Mouse (Mus musculus): Measurements from ENCODE around the gene Nlrc4. TPM values are rescaled to one million over a fixed set of nuclear protein-coding genes. Genes with fewer than 3 reads are reported as not detected.

The Nlrc4 gene
- polyA plus RNA-seq, 1 experiment from 2014 or later: 0.25 TPM

DNA sequence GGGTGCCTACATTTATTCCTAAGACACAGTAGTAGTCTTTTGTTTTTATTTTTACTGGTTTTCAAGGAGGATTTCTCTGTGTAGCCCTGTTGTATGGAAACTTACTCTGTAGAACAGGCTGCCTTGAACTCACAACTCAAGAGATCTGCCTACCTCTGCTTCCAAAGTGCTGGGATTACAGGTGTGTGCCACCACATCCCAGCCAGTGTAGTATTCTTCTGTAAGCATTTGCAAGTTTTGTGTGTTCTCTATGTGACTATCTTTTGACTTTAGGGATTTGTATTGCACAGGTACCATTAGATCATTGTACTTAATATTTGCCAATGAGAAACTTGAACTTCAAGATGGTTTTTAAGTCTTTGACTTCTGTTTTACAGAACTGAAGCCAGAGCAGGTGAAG is 72.3 kb downstream of the Nlrc4 start:
- no peak for ATAC-seq
- H3K9ac ChIP-seq (replicated peaks; ENCODE audit: low read depth, low read length): no peak overlapping the region
- no peaks in the 10 kb centered on the region for H3K4me1 ChIP-seq (replicated peaks; ENCODE audit: control insufficient read depth, insufficient read depth, low read length)
- peaks cover 41% of the 10 kb centered on the region for H3K36me3 ChIP-seq (ENCODE audit: control insufficient read depth, insufficient read depth)
- H3K4me2 ChIP-seq (ENCODE audit: low read length): no peak overlapping the region
- H3K27ac ChIP-seq (ENCODE audit: low read length): no peak overlapping the region
- no peaks in the 10 kb centered on the region for H3K27me3 ChIP-seq (replicated peaks; ENCODE audit: control insufficient read depth, insufficient read depth, low read length)
- no peaks in the 10 kb centered on the region for H3K9me3 ChIP-seq (ENCODE audit: control insufficient read depth, low read length)
- H3K4me3 ChIP-seq (replicated peaks; ENCODE audit: low read length): no peak overlapping the region

DNA sequence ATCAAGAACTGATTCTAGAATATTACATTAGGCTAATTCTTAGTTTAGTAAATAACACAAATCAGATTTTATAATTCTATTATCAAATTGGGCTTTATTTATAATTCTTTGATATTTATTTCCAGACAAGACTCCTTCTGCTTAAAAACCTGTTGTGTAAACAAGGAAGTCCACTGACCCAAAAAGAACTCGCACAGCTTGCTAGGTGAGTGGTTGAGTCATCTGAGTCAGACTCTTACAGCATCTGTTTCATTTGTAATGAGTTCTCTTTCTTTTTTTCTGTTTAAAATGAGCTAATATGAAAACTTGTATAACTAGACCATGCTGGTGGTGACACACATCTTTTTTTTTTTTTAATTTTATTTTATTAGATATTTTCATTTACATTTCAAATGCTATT is 82.0 kb downstream of the Nlrc4 start:
- Histone ChIP-seq H3K4me3 (replicated peaks; ENCODE audit: low read length) (no peak overlapping the region), H3K4me1 (replicated peaks; ENCODE audit: control insufficient read depth, insufficient read depth, low read length) (no peaks in the 10 kb centered on the region), H3K9me3 (ENCODE audit: control insufficient read depth, low read length) (no peaks in the 10 kb centered on the region), H3K27me3 (replicated peaks; ENCODE audit: control insufficient read depth, insufficient read depth, low read length) (no peaks in the 10 kb centered on the region), H3K27ac (ENCODE audit: low read length) (no peak overlapping the region), H3K4me2 (ENCODE audit: low read length) (no peak overlapping the region), H3K9ac (replicated peaks; ENCODE audit: low read depth, low read length) (no peak overlapping the region), H3K36me3 (ENCODE audit: control insufficient read depth, insufficient read depth) (peaks cover 48% of the 10 kb centered on the region)
- 93% methylated on average over 1 of the region's 1 CpGs for WGBS
- no peak for ATAC-seq

Other genes starting within 250 kb of the Nlrc4 start
- 63.9 and 66.3 TPM in 2 replicates for gene Memo1, start 163.6 kb downstream of the Nlrc4 start, polyA plus RNA-seq (2015; fragmentation: Nextera tagmentation; extraction: Ambion mirVana)
- 180 and 189 TPM in 2 replicates for gene Dpy30, start 135.2 kb downstream of the Nlrc4 start, polyA plus RNA-seq (2015; fragmentation: Nextera tagmentation; extraction: Ambion mirVana)
- gene Spast, start 120.2 kb downstream of the Nlrc4 start, polyA plus RNA-seq (2015; fragmentation: Nextera tagmentation; extraction: Ambion mirVana): 26.0 and 28.3 TPM in 2 replicates
- 31.4 and 33.2 TPM in 2 replicates for gene Slc30a6, start 63.5 kb downstream of the Nlrc4 start, polyA plus RNA-seq (2015; fragmentation: Nextera tagmentation; extraction: Ambion mirVana)
- 50.4 and 62.0 TPM in 2 replicates for gene Yipf4, start 30.4 kb upstream of the Nlrc4 start, polyA plus RNA-seq (2015; fragmentation: Nextera tagmentation; extraction: Ambion mirVana)
- 90.9 and 95.5 TPM in 2 replicates for gene Birc6, start 69.2 kb upstream of the Nlrc4 start, polyA plus RNA-seq (2015; fragmentation: Nextera tagmentation; extraction: Ambion mirVana)